Mouse (Mus musculus) urinary bladder, adult 18-20 months (tissue): ENCODE results near the gene Trdmt1.
"Not testable (repeated sequence)": the region's sequence is repeated elsewhere in the genome, so short reads cannot be mapped to it uniquely, and the experiment has no call there.

Experiments used
- DNase-seq, 2 experiments: peaks; one replicate each; pipeline ENCODE4 v3.0.0; 2022; ENCODE audit warnings: low spot score in 2 of 2, mixed read lengths in 2 of 2

The Trdmt1 gene

DNA sequence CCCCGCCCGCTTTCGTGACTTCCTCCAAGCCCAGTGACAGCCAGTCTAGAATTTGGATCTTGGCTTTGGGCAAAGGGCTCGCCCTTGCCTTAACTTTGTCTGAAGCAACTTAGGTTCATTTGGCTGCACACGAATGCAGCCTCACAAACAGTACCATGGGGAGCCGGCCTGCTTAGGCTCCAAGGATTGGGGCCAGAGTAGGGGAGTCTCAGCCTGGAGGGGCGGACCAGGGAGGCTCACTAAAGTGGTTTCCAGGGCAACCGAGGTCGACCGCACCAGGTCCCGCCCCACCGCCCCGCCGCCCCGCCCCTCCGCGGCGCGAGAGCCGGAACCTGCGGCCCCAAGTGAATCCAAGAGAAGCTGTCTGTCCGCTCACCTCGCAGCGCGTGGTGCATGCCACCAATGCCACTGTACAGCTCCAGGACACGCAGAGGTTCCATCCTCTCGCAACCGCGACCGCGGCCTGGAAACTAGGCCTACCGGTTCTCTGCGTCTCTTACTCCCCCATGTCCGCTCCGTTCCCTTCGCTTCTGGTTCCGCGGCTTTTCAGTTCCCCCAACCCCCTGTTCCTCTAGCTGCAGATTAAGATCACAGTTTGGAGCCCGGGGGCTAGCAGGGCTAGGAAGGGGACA lies at the start of gene Trdmt1:
Gene Trdmt1, minus strand, starts transcription at position 476 of the 632 bp plus-strand sequence.
- peak; percentile 66 to 75 for DNase-seq

- DNase-seq: no peak
Measured at GRCm38 (mm10) chr2:13593328-13593727, 48.9 kb upstream of the Trdmt1 start.

- DNase-seq: not testable (repeated sequence)
Measured at GRCm38 (mm10) chr2:13583746-13584145, 39.3 kb upstream of the Trdmt1 start.

DNA sequence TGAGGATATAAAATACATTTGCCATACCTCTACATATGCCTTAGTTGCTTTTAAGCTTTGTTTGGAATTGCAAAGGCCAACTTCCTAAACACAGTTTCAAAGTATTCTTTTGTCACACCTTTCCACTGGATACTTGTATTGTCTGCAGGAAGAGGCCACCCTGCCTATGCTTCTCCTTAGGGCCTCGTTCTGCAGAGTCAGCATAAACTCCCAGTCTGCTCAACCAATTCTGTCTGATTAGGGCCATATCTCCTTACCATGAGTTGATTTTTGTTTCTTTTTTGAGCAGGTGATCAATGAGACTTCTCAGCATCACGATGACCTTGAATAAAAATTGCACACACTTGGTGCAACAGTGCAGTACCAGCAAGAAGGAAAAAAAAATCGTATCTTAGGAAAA lies 37.7 kb upstream of the Trdmt1 start:
- no peak for DNase-seq

DNA sequence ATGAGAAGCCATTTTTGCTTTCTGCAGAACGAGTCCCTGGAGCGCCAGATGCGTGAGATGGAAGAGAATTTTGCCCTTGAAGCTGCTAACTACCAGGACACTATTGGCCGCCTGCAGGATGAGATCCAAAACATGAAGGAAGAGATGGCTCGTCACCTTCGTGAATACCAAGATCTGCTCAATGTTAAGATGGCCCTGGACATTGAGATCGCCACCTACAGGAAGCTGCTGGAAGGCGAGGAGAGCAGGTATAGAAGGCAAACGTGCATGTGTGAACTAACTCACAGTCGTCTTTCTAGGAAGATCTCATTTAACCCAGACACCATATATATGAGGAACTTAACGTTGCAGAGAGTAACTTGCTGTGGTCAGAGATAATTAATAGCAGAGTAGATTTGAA lies 35.5 kb upstream of the Trdmt1 start:
- DNase-seq: no peak

- DNase-seq: no peak
Measured at GRCm38 (mm10) chr2:13579315-13579714, 34.8 kb upstream of the Trdmt1 start.

DNA sequence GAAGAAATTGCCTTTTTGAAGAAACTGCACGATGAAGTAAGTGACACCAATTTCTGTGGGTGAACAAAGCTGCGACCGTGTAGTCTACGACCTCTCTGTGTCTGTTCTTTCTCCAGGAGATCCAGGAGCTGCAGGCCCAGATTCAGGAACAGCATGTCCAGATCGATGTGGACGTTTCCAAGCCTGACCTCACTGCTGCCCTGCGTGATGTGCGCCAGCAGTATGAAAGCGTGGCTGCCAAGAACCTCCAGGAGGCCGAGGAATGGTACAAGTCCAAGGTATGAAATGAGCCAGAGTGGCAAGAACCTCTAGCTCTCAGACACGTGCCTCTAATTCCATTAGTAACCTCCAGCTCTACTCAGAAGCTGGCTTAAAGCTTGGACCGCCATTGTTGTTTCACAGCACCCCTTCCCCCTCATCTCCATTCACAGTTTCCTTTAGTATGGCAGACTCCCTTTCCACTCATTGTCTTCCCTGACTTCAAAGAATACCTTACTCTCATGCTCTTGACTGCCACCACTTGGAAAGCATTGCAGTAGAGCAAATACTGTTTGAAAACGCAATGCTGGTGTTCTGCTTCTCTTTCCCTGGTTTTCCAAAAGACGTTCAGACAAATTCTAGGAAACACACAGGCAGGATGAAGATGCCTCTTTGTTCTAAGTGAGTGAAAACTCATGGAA lies 34.1 kb upstream of the Trdmt1 start:
- DNase-seq: no peak

GRCm38 (mm10) chr2:13577399-13577798 lies 32.9 kb upstream of the Trdmt1 start:
- no peak for DNase-seq

- DNase-seq: no peak
Measured at GRCm38 (mm10) chr2:13575926-13576325, 31.5 kb upstream of the Trdmt1 start.

DNA sequence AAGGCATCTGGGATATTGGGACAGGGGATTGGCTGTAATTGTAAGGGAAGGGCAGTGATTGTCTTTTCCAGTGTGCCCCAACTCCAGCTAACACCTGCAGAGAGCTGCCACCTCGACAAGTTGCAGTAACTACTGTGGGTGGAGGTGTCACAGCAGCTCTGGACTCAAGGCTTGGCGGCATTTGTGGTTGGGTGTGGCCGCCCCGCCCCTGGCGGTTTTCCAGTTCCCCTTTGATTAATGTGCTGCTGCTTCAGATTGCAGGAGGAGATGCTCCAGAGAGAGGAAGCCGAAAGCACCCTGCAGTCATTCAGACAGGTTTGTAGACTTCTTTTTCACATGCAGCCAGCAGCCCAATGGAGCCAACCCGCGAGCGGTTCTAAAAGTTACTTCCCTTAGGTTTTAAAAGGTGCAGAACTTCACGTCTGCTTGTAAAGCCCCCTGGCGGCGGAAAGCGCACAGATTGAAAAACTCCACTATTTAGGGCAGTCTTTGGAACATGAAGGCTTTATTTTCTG lies 30.9 kb upstream of the Trdmt1 start:
- DNase-seq: peak; percentile 61 to 69

DNA sequence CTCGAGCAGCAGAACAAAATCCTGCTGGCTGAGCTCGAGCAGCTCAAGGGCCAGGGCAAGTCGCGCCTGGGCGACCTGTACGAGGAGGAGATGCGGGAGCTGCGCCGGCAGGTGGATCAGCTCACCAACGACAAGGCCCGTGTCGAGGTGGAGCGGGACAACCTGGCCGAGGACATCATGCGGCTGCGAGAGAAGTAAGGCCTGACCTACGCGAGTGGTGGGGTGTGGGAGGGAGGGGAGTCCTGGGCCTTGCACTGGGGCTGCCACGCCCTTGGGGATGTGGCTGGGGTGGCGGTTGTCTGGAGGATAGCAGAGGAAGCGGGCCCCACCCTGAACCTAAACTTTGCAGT lies 30.3 kb upstream of the Trdmt1 start:
- peak in 1 of 2 experiments; percentile 23 for DNase-seq

GRCm38 (mm10) chr2:13574066-13574800 lies 29.8 kb upstream of the Trdmt1 start:
- peak; percentile 62 to 76 for DNase-seq

- peak; percentile 66 to 84 for DNase-seq
Measured at GRCm38 (mm10) chr2:13573408-13574065, 29.1 kb upstream of the Trdmt1 start, which contains the start of gene Vim. Gene Vim (plus strand): TSS chr2:13573927.

GRCm38 (mm10) chr2:13572647-13573407 lies 28.4 kb upstream of the Trdmt1 start:
- no peak for DNase-seq

- DNase-seq: no peak
Measured at GRCm38 (mm10) chr2:13572101-13572553, 27.7 kb upstream of the Trdmt1 start.

GRCm38 (mm10) chr2:13570122-13570521 lies 25.7 kb upstream of the Trdmt1 start:
- DNase-seq: no peak

GRCm38 (mm10) chr2:13560396-13560795 lies 15.9 kb upstream of the Trdmt1 start:
- DNase-seq: no peak

DNA sequence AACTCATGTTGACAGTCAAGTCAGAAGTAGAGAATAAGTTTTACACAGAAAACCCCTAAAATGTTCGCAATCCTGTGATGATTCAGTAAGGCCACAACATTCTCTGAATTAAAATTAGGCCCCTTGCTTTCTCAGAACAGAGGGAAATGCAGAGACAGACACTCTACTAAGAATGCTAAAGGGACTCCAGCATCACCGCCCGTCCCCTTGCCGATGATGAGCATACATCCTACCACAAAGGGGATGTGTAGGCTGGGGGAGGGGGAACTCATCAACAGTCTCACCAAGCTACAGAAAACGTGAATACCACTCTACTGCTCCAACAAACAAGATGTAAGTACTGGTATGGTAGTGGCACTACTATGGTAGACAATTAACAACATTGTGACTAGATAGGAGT lies 15.3 kb upstream of the Trdmt1 start:
- DNase-seq: no peak

GRCm38 (mm10) chr2:13559303-13559702 lies 14.8 kb upstream of the Trdmt1 start:
- no peak for DNase-seq

GRCm38 (mm10) chr2:13558607-13559262 lies 14.3 kb upstream of the Trdmt1 start:
- no peak for DNase-seq
